Mouse (Mus musculus) right cerebral cortex, postnatal 14 days (tissue): ENCODE measurements around the gene Pde2a.

ENCODE experiments used
- DNase-seq: peaks from one replicate; pipeline ENCODE4 v3.0.0; 2022

The Pde2a gene

DNA sequence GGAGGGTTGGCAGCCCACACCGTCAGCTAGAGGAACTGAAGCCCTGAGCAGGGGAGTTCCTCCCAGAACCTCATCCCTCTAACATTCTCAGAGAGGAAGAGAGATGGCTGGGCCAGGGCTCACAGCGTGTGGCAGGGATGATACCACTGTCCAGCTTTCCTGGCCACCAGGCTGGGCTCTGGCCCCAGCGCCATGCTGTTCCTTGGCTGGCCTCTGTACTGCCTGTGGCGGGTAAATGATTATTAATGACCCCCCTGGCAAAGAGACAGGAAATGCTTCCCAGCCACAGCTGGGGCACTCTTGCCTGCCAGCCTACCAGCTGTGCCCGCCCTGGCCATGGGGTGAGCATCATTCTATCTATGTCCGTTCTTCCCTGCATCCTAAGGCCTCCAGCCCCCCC, 33.6 kb downstream of the Pde2a start:
- DNase-seq, result no peak

DNA sequence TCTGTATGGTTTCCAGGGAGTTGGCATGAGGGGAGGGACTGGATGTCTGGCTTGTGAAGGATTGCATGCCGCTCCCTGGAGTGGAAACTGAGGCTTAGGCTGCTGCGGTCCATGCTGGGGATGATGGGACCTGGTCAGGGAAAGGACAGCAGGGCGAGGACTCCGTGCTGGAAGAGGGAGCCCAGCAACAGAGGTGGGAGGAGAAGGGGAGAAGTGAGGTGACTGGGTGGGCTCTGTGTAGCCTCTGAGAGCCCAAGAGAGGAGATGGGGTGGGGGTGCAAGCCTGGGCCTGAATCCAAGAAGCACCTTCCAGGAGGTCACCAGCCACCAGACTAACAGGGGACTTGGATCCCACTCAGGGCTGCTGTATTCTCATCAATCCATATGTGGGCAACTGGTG, 34.8 kb downstream of the Pde2a start:
- DNase-seq, result no peak

DNA sequence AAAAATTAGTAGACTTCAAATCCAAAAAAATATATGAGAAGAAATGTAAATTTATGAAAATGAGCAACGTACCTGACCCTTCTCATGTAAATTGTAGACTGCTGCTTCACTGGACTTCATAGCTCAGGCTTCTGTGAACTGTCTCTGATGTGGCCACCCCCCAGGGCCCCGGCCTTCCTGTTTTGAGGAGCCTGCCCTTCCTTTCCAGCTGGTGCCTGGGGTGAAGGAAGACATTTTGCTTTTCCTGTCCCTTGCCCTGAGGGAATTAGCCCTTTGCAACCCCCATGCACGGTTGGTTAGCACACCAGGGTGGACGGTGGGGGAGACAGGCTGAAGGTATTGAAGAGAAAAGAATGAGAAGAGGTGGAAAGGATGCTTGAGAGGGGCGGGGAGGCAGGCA, 35.3 kb downstream of the Pde2a start:
- no peak for DNase-seq

DNA sequence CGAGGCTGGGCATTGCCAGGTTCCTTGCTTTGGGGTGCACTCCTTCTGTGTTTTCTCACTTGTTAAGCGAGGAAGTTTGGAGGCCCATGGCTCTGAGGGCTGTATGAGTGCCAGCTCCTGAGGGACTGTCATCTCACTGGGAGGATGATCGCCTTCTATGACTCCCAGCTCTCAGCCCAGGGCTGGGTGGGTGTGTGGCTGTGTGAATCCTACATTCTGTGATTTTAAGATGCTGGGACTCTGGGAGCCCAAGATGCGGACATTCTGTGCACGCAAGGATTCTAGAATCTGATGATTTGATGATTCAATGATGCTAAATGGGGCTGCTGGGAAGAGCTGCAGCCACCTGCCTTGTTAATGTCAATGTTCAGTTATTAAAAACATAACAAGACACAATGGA, 35.8 kb downstream of the Pde2a start:
- no peak for DNase-seq

DNA sequence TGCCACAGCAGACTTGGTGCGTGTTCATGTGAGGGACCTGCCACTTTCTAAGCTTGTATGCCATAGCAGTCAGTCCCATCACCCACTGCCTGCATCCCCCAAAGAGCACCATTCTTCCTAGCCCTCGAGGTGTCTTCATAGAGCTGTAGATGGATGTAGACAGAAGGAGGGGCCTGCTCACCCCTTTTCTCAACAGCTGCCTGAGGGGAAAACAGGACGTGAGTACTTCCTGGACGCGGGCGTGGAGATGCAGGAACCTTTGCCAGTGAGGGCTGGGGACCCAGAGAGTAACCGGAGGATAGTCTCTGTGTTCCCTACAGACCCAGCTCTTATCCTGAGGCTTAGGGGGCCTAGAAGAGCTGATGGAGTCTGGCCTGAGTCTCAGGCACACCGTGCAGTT, 36.3 kb downstream of the Pde2a start:
- DNase-seq, result no peak

DNA sequence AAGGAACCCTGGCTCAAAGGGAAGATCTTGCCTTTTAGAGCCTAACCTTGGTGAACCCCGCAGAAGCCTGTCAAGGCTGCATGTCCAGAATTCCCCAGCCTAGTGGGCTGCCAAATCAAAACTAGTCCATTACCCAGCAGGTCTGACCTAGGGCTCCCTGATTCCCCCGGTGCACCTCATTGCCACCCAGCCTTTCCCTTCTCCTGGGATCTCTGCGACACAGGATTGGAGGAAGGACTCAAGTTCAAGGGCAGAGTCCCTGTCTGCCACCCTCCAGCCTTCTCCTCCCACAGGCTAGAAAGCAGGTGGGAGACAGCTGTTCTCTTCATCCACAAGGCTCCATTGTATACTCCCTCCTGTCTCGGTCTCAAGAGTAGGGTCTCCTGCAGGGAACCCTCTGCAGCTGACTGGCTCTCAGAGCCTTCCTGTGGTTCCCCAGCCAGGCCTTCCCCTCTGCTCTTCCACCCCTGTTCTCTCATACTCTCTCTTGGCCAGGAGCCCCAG, 36.8 kb downstream of the Pde2a start:
- DNase-seq, result peak; percentile 4

DNA sequence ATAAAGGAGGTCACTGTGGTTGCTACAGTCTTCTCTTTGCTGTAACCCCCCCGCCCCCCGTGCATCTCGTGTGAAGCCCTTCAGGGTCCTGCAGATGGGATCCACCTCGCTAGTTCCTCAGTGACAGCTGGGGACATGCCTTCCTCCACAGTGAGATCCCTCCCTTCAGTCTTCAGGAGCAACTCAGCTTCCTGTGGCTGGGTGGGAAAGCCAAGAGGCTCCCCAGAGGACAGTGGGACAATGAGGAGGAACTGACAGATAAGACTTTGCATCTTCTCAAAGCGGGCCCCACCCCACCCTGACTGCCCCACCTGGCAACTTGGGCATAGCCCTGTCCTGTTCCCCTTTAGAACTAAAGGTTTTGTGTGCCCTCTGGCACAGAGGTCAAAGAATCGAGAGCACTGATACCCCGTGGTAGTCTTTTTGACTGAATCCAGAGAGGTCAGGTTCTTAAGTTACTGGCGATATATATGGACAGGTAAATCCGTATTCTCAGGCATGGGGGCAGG, 37.9 kb downstream of the Pde2a start:
- no peak for DNase-seq

DNA sequence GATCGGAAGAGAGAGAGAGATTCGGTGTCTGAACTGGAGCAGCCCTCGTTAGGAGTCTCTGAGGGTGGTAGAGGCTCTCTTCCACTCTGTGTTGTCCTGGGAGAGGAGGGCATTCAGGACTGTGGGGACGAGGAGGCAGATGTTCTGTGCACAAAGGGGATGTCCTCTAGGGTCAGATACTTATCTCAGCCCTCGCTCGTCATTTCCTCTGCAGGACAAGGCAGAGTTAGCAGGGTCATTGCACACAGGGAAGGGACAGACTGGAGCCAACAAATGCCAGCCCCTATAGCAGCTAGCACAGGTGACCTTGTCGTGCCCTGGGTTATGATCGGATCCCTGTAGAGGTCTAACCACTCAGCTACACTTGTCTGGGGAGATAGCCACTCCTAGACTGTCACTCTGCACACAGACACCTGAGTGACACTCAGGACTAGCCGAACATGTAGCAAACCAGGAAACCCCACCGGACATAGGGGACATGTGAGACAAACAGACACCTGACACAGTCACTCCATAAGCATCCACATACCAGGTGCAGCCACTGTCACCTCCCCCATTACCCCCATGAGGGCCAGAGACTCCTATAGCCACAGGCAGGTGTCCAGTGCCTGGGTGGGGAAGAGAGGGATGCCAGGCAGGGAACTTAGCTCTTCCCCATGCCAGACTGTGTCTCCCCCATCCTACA, 38.6 kb downstream of the Pde2a start:
- no peak for DNase-seq

DNA sequence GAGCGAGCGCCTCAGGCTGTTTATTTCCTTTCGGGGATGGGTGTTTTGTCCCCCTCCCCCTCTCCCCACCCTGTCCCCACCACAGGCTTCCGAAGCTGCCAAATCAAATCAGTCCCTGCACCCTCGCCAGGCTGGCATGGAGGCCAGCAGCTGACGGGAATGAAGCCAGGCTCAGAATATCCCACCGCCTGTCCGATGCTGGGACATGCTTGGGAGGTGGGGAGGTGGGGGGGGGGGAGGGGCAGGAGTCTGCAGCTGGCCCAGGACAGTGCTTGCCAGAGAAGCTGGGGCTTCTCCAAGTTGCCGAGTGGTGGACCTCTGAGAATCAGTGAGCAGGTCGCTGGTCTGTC, 39.1 kb downstream of the Pde2a start:
- DNase-seq, result peak; percentile 53

DNA sequence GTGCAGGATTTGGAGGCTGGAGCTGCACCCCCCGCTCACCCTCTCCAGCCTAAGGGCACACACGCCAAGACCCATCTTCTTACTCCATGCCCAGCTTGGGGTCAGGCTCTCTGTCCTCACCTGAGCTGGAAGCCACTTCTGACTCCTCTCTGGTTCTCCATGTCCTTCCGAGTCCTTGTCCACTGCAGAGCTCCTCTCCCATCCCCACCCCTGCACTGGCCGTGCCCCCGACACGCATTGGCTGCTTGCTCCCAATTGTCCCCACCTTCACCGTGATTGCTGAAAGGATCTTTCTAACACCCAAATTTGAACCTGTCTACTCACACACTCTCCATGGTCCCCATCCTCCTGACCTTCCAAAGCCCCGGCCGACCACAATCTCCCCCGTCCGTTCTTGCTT, 40.1 kb downstream of the Pde2a start:
- no peak for DNase-seq

DNA sequence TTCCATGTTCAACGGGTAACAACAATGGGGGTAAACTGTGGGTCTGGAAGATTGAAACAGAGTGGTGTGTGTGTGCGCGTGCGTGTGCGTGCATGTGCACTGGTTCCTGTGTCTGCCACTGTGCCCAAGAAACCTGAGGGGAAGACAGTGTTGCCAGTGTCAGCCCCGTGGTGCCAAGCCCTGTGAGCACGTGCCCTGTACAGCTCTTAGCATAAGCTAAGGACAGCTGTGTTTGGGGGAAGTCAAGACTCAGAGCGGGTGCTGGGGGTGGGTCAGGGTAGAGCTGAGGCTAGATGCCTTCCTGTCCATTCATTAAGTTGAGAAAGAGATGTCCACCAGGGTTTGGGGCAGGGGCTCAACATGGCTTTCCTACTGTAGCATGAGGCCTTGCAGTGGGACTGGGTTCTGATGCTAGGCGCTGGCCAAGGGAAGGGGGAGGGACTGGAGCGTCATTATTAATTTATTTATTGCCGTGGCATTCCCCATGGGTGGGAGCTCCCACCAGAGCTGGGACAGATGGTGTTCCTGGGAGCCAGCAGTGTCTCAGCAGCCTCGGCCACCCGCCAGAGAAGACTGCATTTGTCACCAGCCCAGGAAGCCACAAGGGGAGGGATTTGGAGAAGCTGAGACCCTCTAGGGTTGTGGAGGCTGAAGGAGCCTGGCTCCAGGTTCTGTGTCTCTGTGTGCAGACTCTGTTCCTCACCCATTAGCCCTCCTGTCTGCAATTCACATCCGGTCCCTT, 41.0 kb downstream of the Pde2a start:
- peak; percentile 73 for DNase-seq

DNA sequence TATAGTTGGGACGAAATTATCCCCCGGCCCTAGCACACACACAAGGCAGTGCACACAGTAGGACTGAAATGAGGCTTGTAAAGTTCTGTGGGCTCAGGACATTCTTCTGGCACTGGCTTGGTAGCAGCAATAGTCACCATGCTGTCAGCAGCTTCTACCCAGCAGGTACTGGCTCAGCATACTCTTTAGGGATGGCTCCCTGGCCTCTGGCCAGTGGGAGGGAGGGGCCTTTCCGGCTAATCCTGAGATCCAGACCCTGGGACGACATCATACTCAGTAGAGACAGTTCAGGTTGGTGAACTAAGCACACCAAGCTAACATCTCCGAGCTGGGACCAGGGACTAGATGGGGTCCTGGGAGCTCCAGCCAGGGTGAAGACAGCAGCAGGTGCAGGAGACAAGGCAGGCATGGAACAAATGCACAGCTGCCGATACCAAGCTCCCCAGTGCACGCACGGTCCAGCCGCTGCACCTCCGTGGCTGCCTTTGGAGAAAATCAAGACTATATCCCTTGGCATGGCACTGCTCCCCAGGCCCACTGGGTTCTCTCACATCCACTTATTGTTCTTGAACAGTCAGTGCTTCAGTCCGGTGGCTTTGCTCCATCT, 42.3 kb downstream of the Pde2a start:
- no peak for DNase-seq

DNA sequence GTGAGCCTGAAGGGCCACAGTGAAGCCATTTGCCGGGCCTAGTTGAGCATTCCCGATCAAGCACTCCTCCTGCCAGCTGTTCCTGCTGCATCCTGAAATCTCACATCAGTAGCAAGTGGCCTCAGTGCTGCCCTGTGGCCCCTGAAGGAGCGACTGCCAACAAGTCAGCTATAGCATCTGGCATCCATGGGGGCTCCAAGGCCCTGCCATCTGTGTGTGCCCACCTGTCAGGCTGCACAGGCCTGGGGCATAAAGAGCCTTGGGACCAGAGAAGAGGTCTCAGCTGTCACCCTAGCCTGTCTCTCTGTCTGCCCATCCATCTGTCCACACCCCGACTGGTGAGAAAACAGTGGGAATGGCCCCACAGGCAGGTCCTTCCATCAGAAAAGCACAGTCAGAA, 43.4 kb downstream of the Pde2a start:
- DNase-seq, result no peak

DNA sequence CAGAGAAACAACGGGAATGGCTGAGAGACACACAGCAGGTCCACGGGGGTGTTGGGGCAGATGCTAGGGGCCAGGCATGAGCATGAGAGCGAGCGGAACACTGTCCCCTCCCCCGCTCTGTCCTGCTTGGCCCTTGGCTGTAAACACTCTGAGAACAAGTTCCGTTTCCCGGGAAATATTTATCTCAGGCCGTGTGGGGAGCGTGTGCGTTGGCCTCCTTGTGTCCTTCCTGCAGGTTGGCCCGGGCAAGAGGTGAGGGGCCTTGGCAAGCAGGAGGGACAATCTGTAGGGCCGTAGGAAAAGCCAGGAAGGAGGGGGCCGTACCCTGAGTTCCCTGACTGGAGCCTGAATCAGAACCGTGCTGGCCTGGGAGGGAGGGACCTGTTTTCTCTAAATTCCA, 43.9 kb downstream of the Pde2a start:
- no peak for DNase-seq

DNA sequence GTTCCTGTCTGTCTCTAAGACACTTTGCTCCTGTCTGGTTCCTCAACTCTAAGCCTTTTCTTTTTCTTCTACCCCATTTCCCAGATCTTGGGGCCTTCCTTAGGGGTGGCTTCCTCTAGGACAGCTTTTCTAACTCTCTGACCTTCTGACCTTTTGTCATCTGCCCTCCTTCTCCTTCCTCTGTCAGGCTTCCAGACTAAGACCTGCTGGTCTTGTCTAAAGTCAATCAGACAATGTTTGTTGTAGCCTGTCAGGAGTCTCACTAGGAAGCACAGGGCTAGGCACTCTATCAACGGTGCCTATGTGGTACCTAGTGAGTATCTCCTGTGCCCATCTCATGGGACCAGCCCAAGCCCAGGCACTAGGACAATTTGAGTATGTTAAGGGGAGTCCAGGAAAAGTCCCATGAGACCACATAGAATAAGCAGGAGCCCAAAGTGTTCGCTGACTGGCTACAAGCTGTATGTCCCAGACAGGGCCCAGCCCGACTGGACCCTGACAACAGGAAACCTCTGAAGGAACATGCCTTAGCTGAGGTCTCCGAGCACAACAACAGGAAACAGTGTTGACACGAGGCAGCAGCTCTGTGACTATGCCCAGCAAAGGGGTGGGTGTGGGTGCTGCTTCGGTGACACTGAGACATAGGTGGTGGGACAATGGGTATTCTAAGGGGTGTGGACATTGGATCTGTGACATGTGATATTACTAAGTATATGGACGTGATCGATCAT, 44.5 kb downstream of the Pde2a start:
- DNase-seq, result no peak

DNA sequence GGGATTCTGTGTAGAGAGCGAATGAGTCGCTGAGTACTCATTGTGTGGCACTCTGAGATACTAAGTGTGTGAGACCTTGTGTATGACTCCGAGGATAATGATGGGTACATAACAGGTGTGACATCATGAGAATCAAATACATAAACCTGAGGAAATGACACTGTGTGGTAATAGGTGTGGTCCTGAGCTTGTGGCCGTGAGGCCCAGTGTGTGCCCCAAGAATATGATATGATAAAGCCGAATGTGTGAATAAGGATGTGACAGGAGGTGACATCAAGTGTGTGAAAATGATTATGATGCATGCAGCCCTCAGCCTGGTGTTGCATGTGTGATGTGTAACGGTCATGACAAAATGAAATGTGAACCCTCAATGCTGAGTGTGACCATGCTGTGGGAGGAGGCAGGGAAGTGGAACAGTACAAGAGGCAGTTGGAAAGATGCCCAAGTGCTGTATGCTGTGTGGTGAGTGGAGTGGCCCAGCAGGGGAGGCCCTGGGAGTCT, 45.1 kb downstream of the Pde2a start:
- no peak for DNase-seq

DNA sequence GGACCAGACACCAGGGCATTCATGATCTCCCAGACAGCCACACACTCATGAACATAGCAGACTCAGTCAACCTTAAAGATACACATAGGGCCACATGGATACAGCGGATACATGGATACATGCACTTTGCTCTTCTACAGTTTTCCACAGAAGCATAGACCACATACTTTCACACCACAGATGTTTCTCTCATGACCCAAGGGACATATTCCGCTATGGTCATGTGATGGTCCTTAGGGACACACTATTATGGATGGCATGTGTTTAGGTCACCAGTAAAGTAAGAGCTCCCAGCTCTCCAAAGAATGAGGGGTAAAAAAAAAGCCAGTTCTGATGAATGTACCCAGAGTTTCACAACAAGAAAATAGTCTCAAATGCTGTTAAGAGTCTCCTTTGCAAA, 49.9 kb downstream of the Pde2a start:
- no peak for DNase-seq

DNA sequence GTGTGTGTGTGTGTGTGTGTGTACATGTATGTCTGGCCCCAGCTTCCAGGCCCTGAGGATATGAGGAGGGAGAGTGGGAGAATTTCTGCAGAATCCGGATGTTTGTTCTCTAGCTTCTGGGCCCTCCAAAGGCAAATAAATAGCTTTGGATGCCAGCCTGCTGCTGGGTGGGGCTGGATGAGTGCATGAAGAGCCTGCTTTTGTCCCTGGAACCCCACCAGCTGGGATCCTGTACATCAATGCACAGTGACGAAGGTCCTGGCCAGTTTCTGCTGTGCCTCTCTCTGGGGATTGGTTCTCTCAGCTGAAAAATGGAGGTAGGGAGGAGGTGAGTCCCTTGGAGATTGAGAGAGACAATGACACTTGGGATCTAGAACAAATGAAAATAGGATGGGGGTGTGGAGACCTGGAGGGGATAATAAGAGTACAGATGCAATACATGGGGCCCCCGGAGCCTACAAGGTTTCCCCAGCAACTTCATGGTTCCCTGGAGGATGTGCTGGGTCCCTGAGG, 50.5 kb downstream of the Pde2a start:
- no peak for DNase-seq

DNA sequence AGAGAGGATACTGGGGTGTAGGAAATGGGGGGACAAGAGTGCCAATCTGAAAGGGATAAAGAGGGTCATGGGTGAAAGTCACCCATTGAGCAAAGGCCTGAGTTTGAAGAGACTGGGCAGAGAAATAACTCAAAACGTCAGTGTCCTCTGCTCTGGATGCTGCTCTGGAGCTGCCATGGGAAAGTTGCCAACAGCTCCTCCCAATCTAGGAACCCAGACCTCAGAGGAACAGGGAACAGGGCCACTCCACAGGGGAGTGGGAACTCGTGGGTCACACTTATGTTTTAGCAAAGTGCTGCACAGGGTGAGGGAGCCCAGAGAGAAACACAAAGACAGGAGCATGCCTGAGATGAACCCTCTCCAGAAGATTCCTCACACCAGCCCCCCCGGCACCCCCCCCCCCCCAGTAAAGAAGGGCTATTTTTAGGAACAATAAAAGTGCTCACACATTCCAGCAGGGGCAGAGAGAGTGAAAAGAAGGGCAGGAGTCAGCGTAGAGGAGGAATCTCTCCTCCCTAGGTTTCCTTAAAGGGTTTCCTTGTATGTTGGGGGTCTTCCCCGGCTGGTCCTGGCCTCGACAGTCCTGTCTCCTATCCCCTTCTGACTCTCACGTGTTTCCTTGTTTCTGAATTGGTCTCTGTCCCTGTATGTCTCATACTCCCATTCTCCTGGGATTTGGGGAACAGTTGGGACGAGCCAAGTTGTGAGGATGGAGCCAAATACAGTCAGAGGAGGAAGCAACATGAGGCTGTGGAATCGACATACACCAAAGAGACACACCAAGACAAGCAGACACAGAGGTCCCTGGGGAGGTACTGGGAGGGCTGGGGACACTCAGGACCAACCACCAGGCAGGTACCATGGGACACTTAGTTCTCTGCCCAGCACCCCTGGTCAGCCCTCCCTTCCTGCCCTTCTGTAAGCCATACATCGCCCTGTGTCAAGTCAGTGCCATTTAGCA, 51.4 kb downstream of the Pde2a start:
- DNase-seq, result no peak

DNA sequence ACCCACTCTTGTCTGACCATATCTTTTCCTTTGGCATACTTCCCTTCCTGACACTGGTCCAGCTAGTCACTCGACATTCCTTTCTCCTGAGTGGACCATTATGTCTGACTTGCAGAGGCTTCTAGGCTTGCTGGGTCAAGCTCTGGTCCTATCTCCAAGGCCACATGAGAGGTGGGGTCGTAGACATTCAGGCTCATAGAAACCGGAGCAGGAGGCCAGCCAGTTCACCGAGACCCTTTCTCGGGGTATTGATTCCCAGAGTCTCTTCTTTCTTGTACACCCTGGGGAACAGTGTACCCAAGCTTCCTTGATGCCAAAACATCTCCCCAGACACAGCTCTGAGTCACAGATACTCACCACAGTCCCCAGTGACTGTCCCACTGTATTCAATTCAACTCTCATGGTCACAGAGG, 52.9 kb downstream of the Pde2a start:
- DNase-seq, result no peak

DNA sequence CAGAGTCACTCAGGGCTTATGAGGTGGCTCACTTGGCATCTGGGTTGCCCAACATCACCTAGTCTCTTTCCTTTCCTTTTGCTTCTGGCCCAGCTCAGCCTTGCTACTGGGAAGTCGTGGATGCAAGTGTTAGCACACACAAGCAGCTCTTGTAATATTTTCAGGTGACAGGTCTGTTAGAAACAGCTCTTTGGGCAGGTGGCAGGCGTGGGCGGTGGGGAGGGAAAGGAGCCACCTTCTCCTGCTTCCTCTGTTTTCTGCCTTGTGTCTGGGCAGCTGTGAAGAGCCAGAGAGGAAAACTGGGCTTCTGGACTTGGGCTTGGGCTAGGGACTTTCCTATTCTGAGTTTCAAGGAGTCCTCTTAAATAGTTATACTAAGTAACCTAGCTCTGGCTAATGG, 54.5 kb downstream of the Pde2a start:
- no peak for DNase-seq

DNA sequence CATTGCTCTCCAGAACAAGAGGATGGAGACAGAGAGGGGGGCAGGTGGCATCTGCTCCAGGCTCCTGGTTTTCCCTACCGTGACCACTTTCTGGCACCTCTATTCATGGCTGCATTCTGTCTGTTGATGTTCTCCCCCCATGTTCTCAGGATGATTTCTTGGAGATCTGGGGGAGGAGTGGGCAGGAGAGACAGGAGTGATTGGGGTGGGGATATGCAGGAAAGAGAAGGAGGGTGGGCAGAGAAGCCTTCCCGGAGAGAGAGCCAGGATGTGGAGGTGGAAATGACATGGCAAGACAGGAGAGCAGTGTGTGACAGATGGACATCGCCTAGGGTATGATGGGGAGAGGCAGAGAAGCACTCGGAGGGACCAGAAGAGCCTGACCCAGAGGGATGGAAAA, 55.0 kb downstream of the Pde2a start:
- DNase-seq, result no peak
